8 mouse cellular contexts compared by ENCODE assay signal in genomic region chr2:157366762-157367161, GRCm38 (mm10). TPM values are rescaled to one million over a fixed set of nuclear protein-coding genes. Genes with fewer than 3 reads are reported as not detected.
A peak's percentile ranks its signal among the peaks of the same experiment; 100 is the strongest.
DNase-seq lines count a peak whose midpoint lies in the region; ATAC-seq and TF ChIP-seq lines count a peak whose summit lies in the region.

No protein-coding gene starts in this region.

- peak overlapping the region; percentile 93 for H3K27ac ChIP-seq in lung, embryonic 16.5 days (ENCODE audit: low read length)
- no peak overlapping the region for H3K27ac ChIP-seq in liver, embryonic 14.5 days
- H3K27ac ChIP-seq in stomach, embryonic 16.5 days (ENCODE audit: low read length): no peak overlapping the region; the same call in 1 of the 2 replicates

- no peak for TF ChIP-seq CTCF in liver, embryonic 14.5 days (IDR thresholded peaks at IDR 0.05; ENCODE audit: low read depth)

- H3K4me3 ChIP-seq in lung, embryonic 16.5 days (ENCODE audit: low read length): no peak overlapping the region; the same call in 1 of the 2 replicates
- H3K4me3 ChIP-seq in liver, embryonic 14.5 days (ENCODE audit: insufficient read depth in 1 of 2, low read depth in 2 of 2, low read length in 2 of 2): peak overlapping the region; percentile 79 to 97; a peak in 3 of 4 replicates
- peak overlapping the region; percentile 88 for H3K4me3 ChIP-seq in stomach, embryonic 16.5 days (replicated peaks; ENCODE audit: low read length)

- no peak for TF ChIP-seq EP300 in liver, embryonic 14.5 days (IDR thresholded peaks at IDR 0.05; ENCODE audit: low read depth)

- H3K27me3 ChIP-seq in lung, embryonic 16.5 days (ENCODE audit: control insufficient read depth, insufficient read depth, low read depth, low read length): no peaks in the 10 kb centered on the region
- no peaks in the 10 kb centered on the region for H3K27me3 ChIP-seq in liver, embryonic 14.5 days (ENCODE audit: control insufficient read depth, insufficient read depth, low read length)
- no peaks in the 10 kb centered on the region for H3K27me3 ChIP-seq in stomach, embryonic 16.5 days (ENCODE audit: control insufficient read depth, insufficient read depth, low read length)

- no peak for ATAC-seq in lung, embryonic 16.5 days (ENCODE audit: low read depth)
- ATAC-seq in granulocyte monocyte progenitor cell, adult 5-6 weeks (replicated peaks; ENCODE audit: poor library complexity, severe bottlenecking): peak; percentile 67
- no peak for ATAC-seq in liver, embryonic 14.5 days (ENCODE audit: insufficient read depth)
- no peak for ATAC-seq in stomach, embryonic 16.5 days (ENCODE audit: insufficient read depth, low FRiP score)

- intact Hi-C loops in gastrocnemius, postnatal 14 days (cut with DNase I; ENCODE audit: low total_unique reads): no loop called here

- no peak overlapping the region for H3K9ac ChIP-seq in lung, embryonic 16.5 days (ENCODE audit: low read length)
- H3K9ac ChIP-seq in liver, embryonic 14.5 days (replicated peaks): peak overlapping the region; percentile 95; the same call in 1 of the 2 replicates
- peak overlapping the region; percentile 95; the same call in 1 of the 2 replicates for H3K9ac ChIP-seq in stomach, embryonic 16.5 days (ENCODE audit: low read length)

- no peak for DNase-seq in lung, postnatal 10 days
- peak in 2 of 3 experiments; percentile 4 to 9 for DNase-seq in liver, embryonic 14.5 days (ENCODE audit: low read depth in 3 of 3, low spot score in 3 of 3)
- no peak for DNase-seq in gastrocnemius, postnatal 14 days
- DNase-seq in thymus, postnatal 10 days (ENCODE audit: low spot score in 2 of 2): no peak
- DNase-seq in right cerebral cortex, postnatal 36 days (ENCODE audit: low spot score in 2 of 2): no peak

- H3K36me3 ChIP-seq in lung, embryonic 16.5 days (ENCODE audit: control insufficient read depth, insufficient read depth, low read length): no peaks in the 10 kb centered on the region
- no peaks in the 10 kb centered on the region for H3K36me3 ChIP-seq in liver, embryonic 14.5 days (replicated peaks; ENCODE audit: control insufficient read depth, insufficient read depth, low read depth)
- no peaks in the 10 kb centered on the region for H3K36me3 ChIP-seq in stomach, embryonic 16.5 days (ENCODE audit: control insufficient read depth, insufficient read depth, low read length)

- peak overlapping the region; percentile 86 for H3K4me2 ChIP-seq in lung, embryonic 16.5 days (ENCODE audit: low read depth, low read length)
- H3K4me2 ChIP-seq in liver, embryonic 14.5 days (ENCODE audit: low read depth): peak overlapping the region; percentile 91
- H3K4me2 ChIP-seq in stomach, embryonic 16.5 days (ENCODE audit: low read depth, low read length): peak overlapping the region; percentile 81

- peaks cover 15% of the 10 kb centered on the region for H3K4me1 ChIP-seq in lung, embryonic 16.5 days (replicated peaks; ENCODE audit: control insufficient read depth, insufficient read depth, low read length)
- H3K4me1 ChIP-seq in liver, embryonic 14.5 days (replicated peaks; ENCODE audit: control insufficient read depth in 2 of 2, insufficient read depth in 2 of 2, low read length in 1 of 2): peaks cover 4 to 15% of the 10 kb centered on the region in 2 experiments
- peaks cover 16% of the 10 kb centered on the region for H3K4me1 ChIP-seq in stomach, embryonic 16.5 days (ENCODE audit: control insufficient read depth, insufficient read depth, low read length)

- WGBS in lung, embryonic 16.5 days: 75% methylated on average over 9 of the region's 9 CpGs
- 34% methylated on average over 9 of the region's 9 CpGs for WGBS in liver, embryonic 14.5 days (ENCODE audit: insufficient replicate concordance)
- 70% methylated on average over 9 of the region's 9 CpGs for WGBS in stomach, embryonic 16.5 days

- no peaks in the 10 kb centered on the region for H3K9me3 ChIP-seq in lung, embryonic 16.5 days (ENCODE audit: control insufficient read depth, low read length)
- H3K9me3 ChIP-seq in liver, embryonic 14.5 days (ENCODE audit: control insufficient read depth, low read length): no peaks in the 10 kb centered on the region
- no peaks in the 10 kb centered on the region for H3K9me3 ChIP-seq in stomach, embryonic 16.5 days (replicated peaks; ENCODE audit: control insufficient read depth, low read length)

RNA-seq across cellular contexts. Expression of gene Manbal, which starts 0.6 kb away (rescaled TPM):
- polyA plus RNA-seq in lung, embryonic 16.5 days (2015; fragmentation: Nextera tagmentation; extraction: Ambion mirVana): 85.3 and 86.3 TPM in 2 replicates
- total RNA-seq in granulocyte monocyte progenitor cell, adult 5-6 weeks (2014; fragmentation: Nextera tagmentation): 21.7 and 29.6 TPM in 2 replicates
- 6.9 and 7.1 TPM in 2 replicates for total RNA-seq in granulocyte monocyte progenitor cell, adult 5-6 weeks (2017)
- polyA plus RNA-seq in liver, embryonic 14.5 days (2012; rRNA removed): 13.4 and 14.6 TPM in 2 replicates
- polyA plus RNA-seq in liver, embryonic 14.5 days (2014; fragmentation: Nextera tagmentation; extraction: Ambion mirVana): 9.1 and 10.1 TPM in 2 replicates
- 76.3 and 78.0 TPM in 2 replicates for polyA plus RNA-seq in stomach, embryonic 16.5 days (2015; fragmentation: Nextera tagmentation; extraction: Ambion mirVana)
- 10 to 100 TPM; 20.7 to 28.3 TPM for total RNA-seq in gastrocnemius, postnatal 14 days (2021)

RNA-seq across cellular contexts. Expression of gene Ghrh, which starts 19.5 kb away (rescaled TPM):
- polyA plus RNA-seq in lung, embryonic 16.5 days (2015; fragmentation: Nextera tagmentation; extraction: Ambion mirVana): not detected in 2 replicates
- total RNA-seq in granulocyte monocyte progenitor cell, adult 5-6 weeks (2014; fragmentation: Nextera tagmentation): not detected in 2 replicates
- not detected in 2 replicates for total RNA-seq in granulocyte monocyte progenitor cell, adult 5-6 weeks (2017)
- polyA plus RNA-seq in liver, embryonic 14.5 days (2012; rRNA removed): not detected in 2 replicates
- polyA plus RNA-seq in liver, embryonic 14.5 days (2014; fragmentation: Nextera tagmentation; extraction: Ambion mirVana): 0.22 TPM in 1 of 2 replicates, not detected in the other
- 0.30 and 0.51 TPM in 2 replicates for polyA plus RNA-seq in stomach, embryonic 16.5 days (2015; fragmentation: Nextera tagmentation; extraction: Ambion mirVana)
- not detected for total RNA-seq in gastrocnemius, postnatal 14 days (2021)

RNA-seq across cellular contexts. Expression of gene Src, which starts 51.5 kb away (rescaled TPM):
- polyA plus RNA-seq in lung, embryonic 16.5 days (2015; fragmentation: Nextera tagmentation; extraction: Ambion mirVana): 20.9 and 21.1 TPM in 2 replicates
- 0.49 and 0.90 TPM in 2 replicates for total RNA-seq in granulocyte monocyte progenitor cell, adult 5-6 weeks (2014; fragmentation: Nextera tagmentation)
- 0.22 TPM in 1 of 2 replicates, not detected in the other for total RNA-seq in granulocyte monocyte progenitor cell, adult 5-6 weeks (2017)
- 2.3 and 2.4 TPM in 2 replicates for polyA plus RNA-seq in liver, embryonic 14.5 days (2012; rRNA removed)
- 0.90 and 1.2 TPM in 2 replicates for polyA plus RNA-seq in liver, embryonic 14.5 days (2014; fragmentation: Nextera tagmentation; extraction: Ambion mirVana)
- polyA plus RNA-seq in stomach, embryonic 16.5 days (2015; fragmentation: Nextera tagmentation; extraction: Ambion mirVana): 12.1 and 14.7 TPM in 2 replicates
- 1 to 10 TPM; 5.2 to 7.5 TPM for total RNA-seq in gastrocnemius, postnatal 14 days (2021)

Comparison
In these comparisons a context has a peak if more than half of its experiments do, and no peak if none do; other contexts are left out.
1. DNase-seq: peak in liver, embryonic 14.5 days (2 of 3); none in lung, postnatal 10 days (single experiment), gastrocnemius, postnatal 14 days (single experiment), thymus, postnatal 10 days (0 of 2) and right cerebral cortex, postnatal 36 days (0 of 2).
2. Peak in every context shown above with its lines, with median percentiles within 50 percentile points of each other: H3K4me2 ChIP-seq.